Mouse (Mus musculus) ES-Bruce4 (cell line): ENCODE measurements around the gene Mgst2. TPM values are rescaled to one million over a fixed set of nuclear protein-coding genes. Genes with fewer than 3 reads are reported as not detected.
A peak's percentile ranks its signal among the peaks of the same experiment; 100 is the strongest.

ENCODE experiments used
- H3K27ac ChIP-seq: 2 replicates; pipeline ENCODE4 v1.5.1; 2012; ENCODE audit warnings: low read length, inconsistent platforms; ENCODE audit not compliant: insufficient read depth
- H3K27me3 ChIP-seq: 2 replicates; pipeline ENCODE4 v1.6.1; 2012; ENCODE audit warnings: mild to moderate bottlenecking, low read length, inconsistent platforms; ENCODE audit not compliant: control insufficient read depth, poor library complexity, insufficient read depth, severe bottlenecking
- H3K36me3 ChIP-seq: 2 replicates; pipeline ENCODE4 v1.6.1; 2012; ENCODE audit warnings: inconsistent platforms, mild to moderate bottlenecking, low read length, moderate library complexity; ENCODE audit not compliant: control insufficient read depth, poor library complexity, insufficient read depth, severe bottlenecking
- H3K4me1 ChIP-seq: one replicate; pipeline ENCODE4 v1.8.1; 2011; ENCODE audit warnings: low read length; ENCODE audit not compliant: control insufficient read depth, insufficient read depth
- H3K4me3 ChIP-seq: 2 replicates; pipeline ENCODE4 v1.5.1; 2011; ENCODE audit warnings: low read depth, mild to moderate bottlenecking, low read length
- H3K9ac ChIP-seq: 2 replicates; pipeline ENCODE4 v1.6.1; 2012; ENCODE audit warnings: low read depth, mild to moderate bottlenecking, inconsistent platforms; ENCODE audit not compliant: poor library complexity, severe bottlenecking
- H3K9me3 ChIP-seq: replicated peaks from 2 replicates; pipeline ENCODE4 v1.6.1; 2012; ENCODE audit warnings: mild to moderate bottlenecking, low read length, inconsistent platforms; ENCODE audit not compliant: control insufficient read depth, poor library complexity, insufficient read depth, severe bottlenecking
- CTCF ChIP-seq: IDR thresholded peaks from one replicate; pipeline ENCODE4 v1.8.1; 2011; ENCODE audit warnings: low read depth, low read length
- EP300 ChIP-seq: IDR thresholded peaks from 2 replicates; pipeline ENCODE4 v1.6.1; 2011; ENCODE audit warnings: low read depth, low read length; ENCODE audit not compliant: insufficient read depth
- POLR2A ChIP-seq: IDR thresholded peaks from one replicate; pipeline ENCODE4 v1.8.1; 2011; ENCODE audit warnings: low read length; ENCODE audit not compliant: insufficient read depth
- polyA plus RNA-seq: library from polyadenylated mRNA; stranded (reverse); fragments of >200 nt; gene quantifications from 2 replicates; pipeline ENCODE4 v1.2.4, GENCODE M21; 2011; ENCODE audit warnings: low read depth; ENCODE audit not compliant: missing spikeins, insufficient read depth, insufficient read length

Mgst2 gene
- 0.61 and 1.3 TPM in 2 replicates for polyA plus RNA-seq

- no peak for TF ChIP-seq POLR2A
- no peak for TF ChIP-seq EP300
- TF ChIP-seq CTCF, result no peak
- no peaks in the 10 kb centered on the region for H3K36me3 ChIP-seq
- H3K27me3 ChIP-seq, result no peaks in the 10 kb centered on the region
- no peaks in the 10 kb centered on the region for H3K4me1 ChIP-seq
- H3K9me3 ChIP-seq, result no peaks in the 10 kb centered on the region
- no peak within 1 kb of the TSS for H3K4me3 ChIP-seq
- no peak within 1 kb of the TSS for H3K9ac ChIP-seq
- H3K27ac ChIP-seq, result no peak within 1 kb of the TSS
These were observed at the start of gene Mgst2 for GRCm38 (mm10) chr3:51660060-51660459. Gene Mgst2 (plus strand): TSS chr3:51660360.

- Histone ChIP-seq H3K4me1 (peaks cover 2% of the 10 kb centered on the region), H3K9ac (no peak overlapping the region), H3K4me3 (no peak overlapping the region), H3K36me3 (no peaks in the 10 kb centered on the region), H3K27ac (no peak overlapping the region), H3K27me3 (no peaks in the 10 kb centered on the region), H3K9me3 (peaks cover 8% of the 10 kb centered on the region)
- TF ChIP-seq CTCF, result peak; percentile 57
- peak; percentile 46; the same call in 1 of the 2 replicates for TF ChIP-seq EP300
- no peak for TF ChIP-seq POLR2A
These were observed 48.2 kb upstream of the Mgst2 start for GRCm38 (mm10) chr3:51611972-51612371.

GRCm38 (mm10) chr3:51612398-51613356, 47.5 kb upstream of the Mgst2 start:
- H3K4me1 ChIP-seq, result peaks cover 2% of the 10 kb centered on the region
- H3K36me3 ChIP-seq, result no peaks in the 10 kb centered on the region
- H3K27me3 ChIP-seq, result no peaks in the 10 kb centered on the region
- H3K27ac ChIP-seq, result no peak overlapping the region
- TF ChIP-seq POLR2A, result no peak
- TF ChIP-seq CTCF, result no peak
- no peak for TF ChIP-seq EP300
- peaks cover 10% of the 10 kb centered on the region for H3K9me3 ChIP-seq
- no peak overlapping the region for H3K4me3 ChIP-seq
- H3K9ac ChIP-seq, result no peak overlapping the region

- peaks cover 10% of the 10 kb centered on the region for H3K9me3 ChIP-seq
- no peaks in the 10 kb centered on the region for H3K36me3 ChIP-seq
- no peak overlapping the region for H3K4me3 ChIP-seq
- H3K4me1 ChIP-seq, result peaks cover 2% of the 10 kb centered on the region
- TF ChIP-seq EP300, result no peak
- no peak for TF ChIP-seq POLR2A
- no peak for TF ChIP-seq CTCF
- H3K27ac ChIP-seq, result no peak overlapping the region
- H3K9ac ChIP-seq, result no peak overlapping the region
- H3K27me3 ChIP-seq, result no peaks in the 10 kb centered on the region
These were observed 45.9 kb upstream of the Mgst2 start for GRCm38 (mm10) chr3:51614278-51614677.

GRCm38 (mm10) chr3:51623956-51624355, 36.2 kb upstream of the Mgst2 start:
- Histone ChIP-seq H3K4me1 (no peaks in the 10 kb centered on the region), H3K27ac (no peak overlapping the region), H3K27me3 (no peaks in the 10 kb centered on the region), H3K9me3 (0 out of 2 replicates have a peak, but pooled peaks cover 2% of the 10 kb centered on the region), H3K9ac (no peak overlapping the region), H3K36me3 (no peaks in the 10 kb centered on the region), H3K4me3 (no peak overlapping the region)
- TF ChIP-seq POLR2A (no peak), CTCF (no peak), EP300 (no peak)

GRCm38 (mm10) chr3:51627741-51628140, 32.4 kb upstream of the Mgst2 start:
- no peak overlapping the region for H3K27ac ChIP-seq
- no peaks in the 10 kb centered on the region for H3K4me1 ChIP-seq
- H3K36me3 ChIP-seq, result no peaks in the 10 kb centered on the region
- H3K9ac ChIP-seq, result no peak overlapping the region
- no peak overlapping the region for H3K4me3 ChIP-seq
- no peaks in the 10 kb centered on the region for H3K9me3 ChIP-seq
- TF ChIP-seq POLR2A, result no peak
- TF ChIP-seq CTCF, result no peak
- TF ChIP-seq EP300, result no peak
- H3K27me3 ChIP-seq, result no peaks in the 10 kb centered on the region
